ENCODE assay signal across 8 mouse cellular contexts in the genomic region with DNA sequence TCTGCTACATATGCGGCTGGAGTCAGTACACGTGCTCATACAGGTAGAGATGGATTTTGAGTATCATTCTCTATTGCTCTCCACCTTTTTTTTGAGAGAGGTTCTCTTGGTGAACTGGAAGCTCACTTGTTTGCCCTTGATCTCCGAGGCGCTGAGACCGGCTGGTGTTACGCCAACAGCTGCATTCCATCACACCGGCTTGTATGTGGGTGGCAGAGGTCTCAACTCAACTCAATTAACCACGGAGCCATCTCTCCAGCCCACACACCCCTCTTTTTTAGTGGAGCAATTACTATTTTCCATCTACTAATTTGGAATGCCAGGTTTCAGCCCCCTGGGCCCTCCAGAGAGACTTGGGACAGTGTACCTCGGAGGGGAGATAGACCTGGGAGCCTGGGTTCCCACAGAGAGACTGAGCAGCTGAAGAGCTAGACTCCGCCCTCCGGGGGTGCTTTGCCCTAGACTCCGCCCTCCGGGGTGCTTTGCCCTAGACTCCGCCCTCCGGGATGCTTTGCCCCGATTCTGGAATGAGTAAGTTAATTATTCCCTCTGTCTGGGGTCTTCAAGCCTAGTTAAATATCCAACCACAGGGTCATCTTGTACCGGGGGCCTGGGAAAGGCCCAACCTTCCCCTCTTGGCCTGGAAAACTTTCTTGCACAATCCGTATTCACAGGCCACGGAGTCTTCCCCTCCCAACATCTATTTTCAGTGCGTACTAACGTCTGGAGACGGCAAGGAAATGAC. TPM values are rescaled to one million over a fixed set of nuclear protein-coding genes. Genes with fewer than 3 reads are reported as not detected.
DNase-seq lines count a peak whose midpoint lies in the region; ATAC-seq and TF ChIP-seq lines count a peak whose summit lies in the region.

No protein-coding gene starts in this region.

- H3K4me3 ChIP-seq in layer of hippocampus, adult 2 months = peak overlapping the region; percentile 52
- H3K4me3 ChIP-seq in embryonic facial prominence, embryonic 14.5 days (ENCODE audit: low read depth, low read length) = peak overlapping the region; percentile 36
- H3K4me3 ChIP-seq in heart, embryonic 15.5 days = peak overlapping the region; percentile 56
- peak overlapping the region; percentile 9; the same call in 1 of the 2 replicates for H3K4me3 ChIP-seq in kidney, postnatal 0 days (replicated peaks; ENCODE audit: low read depth, low read length)
- peak overlapping the region; percentile 58 for H3K4me3 ChIP-seq in small intestine, adult 2 months (ENCODE audit: low read depth, low read length)

- H3K27me3 ChIP-seq in embryonic facial prominence, embryonic 14.5 days (replicated peaks; ENCODE audit: control insufficient read depth, insufficient read depth, low read length) = no peaks in the 10 kb centered on the region
- no peaks in the 10 kb centered on the region for H3K27me3 ChIP-seq in heart, embryonic 15.5 days
- no peaks in the 10 kb centered on the region for H3K27me3 ChIP-seq in kidney, postnatal 0 days (ENCODE audit: insufficient read depth, low read length)
- H3K27me3 ChIP-seq in small intestine, adult 2 months (ENCODE audit: control insufficient read depth, insufficient read depth, low read length) = no peaks in the 10 kb centered on the region

- no peak for DNase-seq in layer of hippocampus, adult 2 months (ENCODE audit: low spot score in 2 of 2)
- no peak for DNase-seq in layer of hippocampus, adult 18-20 months (ENCODE audit: low spot score in 2 of 2)
- peak; percentile 79 for DNase-seq in embryonic facial prominence, embryonic 14.5 days (ENCODE audit: low spot score)
- no peak for DNase-seq in kidney, postnatal 0 days (ENCODE audit: low spot score)
- peak; percentile 80 to 82 for DNase-seq in lung, postnatal 4 days
- DNase-seq in left cerebral cortex, adult 18-20 months (ENCODE audit: low spot score in 2 of 2) = no peak

- WGBS in embryonic facial prominence, embryonic 14.5 days = 19% methylated on average over 22 of the region's 22 CpGs
- 15% methylated on average over 22 of the region's 22 CpGs for WGBS in heart, embryonic 15.5 days
- 10% methylated on average over 22 of the region's 22 CpGs for WGBS in kidney, postnatal 0 days
- 11% methylated on average over 22 of the region's 22 CpGs for WGBS in small intestine, adult 2 months

- TF ChIP-seq CTCF in layer of hippocampus, adult 2 months (conservative IDR thresholded peaks at IDR 0.05) = no peak
- TF ChIP-seq CTCF in kidney, postnatal 0 days (IDR thresholded peaks at IDR 0.05; ENCODE audit: low read depth) = 0 out of 2 replicates have a peak, but pooled peaks have one; percentile 6
- TF ChIP-seq CTCF in small intestine, adult 2 months (IDR thresholded peaks at IDR 0.05; ENCODE audit: extremely low read depth, insufficient read length, insufficient replicate concordance, low read depth, low read length) = no peak

- 0 out of 2 replicates have a peak, but pooled peaks have one; percentile 19 for TF ChIP-seq POLR2A in small intestine, adult 2 months (IDR thresholded peaks at IDR 0.05; ENCODE audit: low read depth, low read length)

- peak overlapping the region; percentile 71 for H3K27ac ChIP-seq in layer of hippocampus, adult 2 months
- peak overlapping the region; percentile 59; the same call in 1 of the 2 replicates for H3K27ac ChIP-seq in embryonic facial prominence, embryonic 14.5 days (replicated peaks; ENCODE audit: low read depth, low read length)
- peak overlapping the region; percentile 74 for H3K27ac ChIP-seq in heart, embryonic 15.5 days
- H3K27ac ChIP-seq in kidney, postnatal 0 days = peak overlapping the region; percentile 98
- peak overlapping the region; percentile 76 for H3K27ac ChIP-seq in small intestine, adult 2 months (ENCODE audit: insufficient read depth, low read depth, low read length)

- peak; percentile 76 for ATAC-seq in embryonic facial prominence, embryonic 14.5 days (ENCODE audit: low read depth)
- peak; percentile 70 for ATAC-seq in heart, embryonic 15.5 days (replicated peaks; ENCODE audit: insufficient number of reproducible peaks, insufficient read depth, low FRiP score, low read depth)
- ATAC-seq in kidney, postnatal 0 days (replicated peaks; ENCODE audit: low FRiP score, low read depth) = peak; percentile 79

- no peaks in the 10 kb centered on the region for H3K36me3 ChIP-seq in embryonic facial prominence, embryonic 14.5 days (ENCODE audit: control insufficient read depth, insufficient read depth, low read length)
- H3K36me3 ChIP-seq in heart, embryonic 15.5 days = no peaks in the 10 kb centered on the region
- 0 out of 2 replicates have a peak, but pooled peaks cover 2% of the 10 kb centered on the region for H3K36me3 ChIP-seq in kidney, postnatal 0 days (ENCODE audit: insufficient read depth, low read length)
- H3K36me3 ChIP-seq in small intestine, adult 2 months (ENCODE audit: control insufficient read depth, insufficient read depth, low read length) = no peaks in the 10 kb centered on the region

- no peaks in the 10 kb centered on the region for H3K9me3 ChIP-seq in embryonic facial prominence, embryonic 14.5 days (ENCODE audit: control insufficient read depth, low read length)
- no peaks in the 10 kb centered on the region for H3K9me3 ChIP-seq in heart, embryonic 15.5 days (replicated peaks)
- H3K9me3 ChIP-seq in kidney, postnatal 0 days (replicated peaks; ENCODE audit: low read length) = no peaks in the 10 kb centered on the region

- peaks cover 26% of the 10 kb centered on the region for H3K4me1 ChIP-seq in embryonic facial prominence, embryonic 14.5 days (ENCODE audit: control insufficient read depth, insufficient read depth, low read length)
- peaks cover 25% of the 10 kb centered on the region for H3K4me1 ChIP-seq in heart, embryonic 15.5 days (replicated peaks)
- peaks cover 33% of the 10 kb centered on the region for H3K4me1 ChIP-seq in kidney, postnatal 0 days (replicated peaks; ENCODE audit: insufficient read depth, low read length)
- peaks cover 9% of the 10 kb centered on the region for H3K4me1 ChIP-seq in small intestine, adult 2 months (ENCODE audit: control insufficient read depth, insufficient read depth, insufficient read length, low read length)

- H3K9ac ChIP-seq in embryonic facial prominence, embryonic 14.5 days (ENCODE audit: low read depth, low read length) = peak overlapping the region; percentile 39
- peak overlapping the region; percentile 50 for H3K9ac ChIP-seq in heart, embryonic 15.5 days
- H3K9ac ChIP-seq in kidney, postnatal 0 days (ENCODE audit: low read depth, low read length) = peak overlapping the region; percentile 52; the same call in 1 of the 2 replicates

- H3K4me2 ChIP-seq in embryonic facial prominence, embryonic 14.5 days (ENCODE audit: low read depth, low read length) = peak overlapping the region; percentile 55
- H3K4me2 ChIP-seq in heart, embryonic 15.5 days = peak overlapping the region; percentile 62
- peak overlapping the region; percentile 56 for H3K4me2 ChIP-seq in kidney, postnatal 0 days (ENCODE audit: low read length)

RNA-seq across cellular contexts. Expression of gene Polr2b, which starts 47.6 kb away (rescaled TPM):
- total RNA-seq in layer of hippocampus, adult 2 months (2021) = 10 to 100 TPM; 48.3 to 51.5 TPM
- total RNA-seq in layer of hippocampus, adult 18-20 months (2021) = 10 to 100 TPM; 44.0 to 48.4 TPM
- 53.9 and 62.1 TPM in 2 replicates for polyA plus RNA-seq in embryonic facial prominence, embryonic 14.5 days (2014; fragmentation: Nextera tagmentation; extraction: Ambion mirVana)
- polyA plus RNA-seq in heart, embryonic 15.5 days (2015; fragmentation: Nextera tagmentation; extraction: Ambion mirVana) = 32.7 and 39.2 TPM in 2 replicates
- polyA plus RNA-seq in kidney, postnatal 0 days (2015; fragmentation: Nextera tagmentation; extraction: Ambion mirVana) = 46.1 and 49.7 TPM in 2 replicates
- 1.5 and 7.6 TPM in 2 replicates for polyA plus RNA-seq in small intestine, adult 2 months (2012; rRNA removed)
- 10 to 100 TPM; 44.0 to 45.3 TPM for total RNA-seq in left cerebral cortex, adult 18-20 months (2021)

RNA-seq across cellular contexts. Expression of gene Noa1, which starts 47.7 kb away (rescaled TPM):
- 10 to 100 TPM; 25.7 to 25.9 TPM for total RNA-seq in layer of hippocampus, adult 2 months (2021)
- total RNA-seq in layer of hippocampus, adult 18-20 months (2021) = 10 to 100 TPM; 24.5 to 24.8 TPM
- 25.6 and 25.7 TPM in 2 replicates for polyA plus RNA-seq in embryonic facial prominence, embryonic 14.5 days (2014; fragmentation: Nextera tagmentation; extraction: Ambion mirVana)
- polyA plus RNA-seq in heart, embryonic 15.5 days (2015; fragmentation: Nextera tagmentation; extraction: Ambion mirVana) = 20.6 and 21.6 TPM in 2 replicates
- polyA plus RNA-seq in kidney, postnatal 0 days (2015; fragmentation: Nextera tagmentation; extraction: Ambion mirVana) = 27.0 and 28.4 TPM in 2 replicates
- polyA plus RNA-seq in small intestine, adult 2 months (2012; rRNA removed) = 9.6 and 10.9 TPM in 2 replicates
- 10 to 100 TPM; 21.2 to 23.1 TPM for total RNA-seq in left cerebral cortex, adult 18-20 months (2021)

RNA-seq across cellular contexts. Expression of gene Igfbp7, which starts 50.3 kb away (rescaled TPM):
- total RNA-seq in layer of hippocampus, adult 2 months (2021) = 10 to 100 TPM; 22.4 to 26.5 TPM
- total RNA-seq in layer of hippocampus, adult 18-20 months (2021) = 10 to 100 TPM; 21.4 to 23.5 TPM
- 85.8 and 119 TPM in 2 replicates for polyA plus RNA-seq in embryonic facial prominence, embryonic 14.5 days (2014; fragmentation: Nextera tagmentation; extraction: Ambion mirVana)
- 74.2 and 78.7 TPM in 2 replicates for polyA plus RNA-seq in heart, embryonic 15.5 days (2015; fragmentation: Nextera tagmentation; extraction: Ambion mirVana)
- polyA plus RNA-seq in kidney, postnatal 0 days (2015; fragmentation: Nextera tagmentation; extraction: Ambion mirVana) = 1,308 and 1,398 TPM in 2 replicates
- 664 and 1,449 TPM in 2 replicates for polyA plus RNA-seq in small intestine, adult 2 months (2012; rRNA removed)
- total RNA-seq in left cerebral cortex, adult 18-20 months (2021) = 10 to 100 TPM; 36.1 to 38.5 TPM

Comparison
In these comparisons a context has a peak if more than half of its experiments do, and no peak if none do; other contexts are left out.
1. DNase-seq: peak in embryonic facial prominence, embryonic 14.5 days (single experiment) and lung, postnatal 4 days (2 of 2); none in layer of hippocampus, adult 2 months (0 of 2), layer of hippocampus, adult 18-20 months (0 of 2), kidney, postnatal 0 days (single experiment) and left cerebral cortex, adult 18-20 months (0 of 2).
2. Peak in every context shown above with its lines, with median percentiles within 50 percentile points of each other: H3K27ac ChIP-seq, H3K4me3 ChIP-seq, ATAC-seq, H3K4me2 ChIP-seq and H3K9ac ChIP-seq.